Mouse (Mus musculus): Measurements from ENCODE around the gene Itsn1.

The Itsn1 gene

GRCm38 (mm10) chr16:91810235-91810634 lies 81.2 kb downstream of the Itsn1 start:
- no peak for DNase-seq (ENCODE audit: low read depth, low spot score)

DNA sequence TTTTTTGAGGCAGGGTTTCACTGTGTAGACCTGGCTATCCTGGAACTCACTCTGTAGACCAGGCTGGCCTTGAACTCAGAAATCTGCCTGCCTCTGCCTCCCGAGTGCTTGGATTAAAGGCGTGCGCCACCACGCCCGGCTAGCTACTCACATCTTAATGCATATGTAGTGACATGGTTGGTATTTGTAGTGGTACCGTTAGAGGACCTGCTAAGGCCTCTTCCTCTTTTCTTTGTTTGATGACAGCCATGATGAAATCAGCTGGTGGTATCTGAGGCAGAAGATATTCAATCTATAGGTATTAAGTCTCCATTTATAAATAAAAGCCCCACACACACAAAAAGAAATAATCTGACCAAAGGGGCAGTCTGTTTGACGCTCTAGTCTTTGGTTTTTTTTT lies 82.3 kb downstream of the Itsn1 start:
- no peak for DNase-seq (ENCODE audit: low read depth, low spot score)

GRCm38 (mm10) chr16:91811876-91812275 lies 82.8 kb downstream of the Itsn1 start:
- DNase-seq (ENCODE audit: low read depth, low spot score), result peak; percentile 75

DNA sequence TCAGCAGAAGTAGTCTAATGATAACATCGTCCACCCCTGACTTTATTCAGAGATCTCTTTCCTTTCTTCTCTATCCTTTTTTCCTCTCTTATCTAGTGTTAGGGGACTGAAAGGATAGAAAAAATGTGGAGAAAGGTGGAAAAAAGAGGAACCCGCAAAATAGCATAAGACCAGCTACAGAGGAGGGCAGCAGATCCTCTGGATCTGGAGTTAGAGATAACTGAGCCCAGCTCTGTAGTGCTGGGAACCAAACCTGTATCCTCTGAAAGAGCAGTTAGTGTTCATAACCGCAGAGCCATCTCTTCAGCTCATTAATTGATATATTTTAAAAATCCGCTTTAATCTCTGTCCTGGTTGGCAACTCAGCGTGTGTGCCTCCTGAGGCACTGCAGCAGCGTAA lies 84.5 kb downstream of the Itsn1 start:
- DNase-seq (ENCODE audit: low read depth, low spot score), result no peak

- no peak for DNase-seq (ENCODE audit: low read depth, low spot score)
Observed at GRCm38 (mm10) chr16:91815067-91815466, 86.0 kb downstream of the Itsn1 start.

DNA sequence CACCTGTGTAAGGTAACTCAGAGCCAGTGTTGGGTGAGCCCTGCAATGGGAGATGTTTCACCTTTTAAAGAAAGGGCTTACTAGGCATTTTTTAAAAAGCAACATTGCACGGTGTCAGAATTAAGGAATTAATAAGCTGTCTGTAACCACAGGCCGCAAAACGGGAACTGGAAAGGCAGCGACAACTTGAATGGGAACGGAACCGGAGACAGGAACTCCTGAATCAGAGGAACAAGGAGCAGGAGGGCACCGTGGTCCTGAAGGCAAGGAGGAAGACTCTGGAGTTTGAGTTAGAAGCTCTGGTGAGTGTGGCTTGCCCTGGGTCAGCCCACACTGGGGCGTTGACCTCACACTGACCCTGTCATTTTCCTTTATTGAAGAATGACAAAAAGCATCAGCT lies 91.2 kb downstream of the Itsn1 start:
- no peak for DNase-seq (ENCODE audit: low read depth, low spot score)

DNA sequence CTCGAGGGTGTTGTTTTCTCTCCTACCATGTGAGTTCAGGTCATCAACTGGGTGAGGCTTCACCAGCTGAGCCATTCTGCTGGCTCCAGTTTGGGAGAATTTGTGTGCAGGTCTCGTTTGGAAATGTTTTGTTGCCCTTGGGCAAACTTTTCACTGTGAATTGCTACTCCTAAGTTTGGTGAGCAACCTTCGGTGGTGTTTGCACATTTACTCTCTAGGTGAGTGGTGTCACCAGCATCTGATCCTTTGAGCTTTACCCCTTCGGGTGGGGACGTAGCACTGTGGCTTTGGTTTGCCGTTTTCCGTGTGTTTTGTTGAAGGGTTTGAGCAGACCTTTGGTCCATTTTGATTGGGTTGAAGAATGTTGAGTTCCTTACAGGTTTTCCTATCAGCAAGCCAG lies 93.2 kb downstream of the Itsn1 start:
- DNase-seq (ENCODE audit: low read depth, low spot score), result no peak

GRCm38 (mm10) chr16:91822759-91823158 lies 93.7 kb downstream of the Itsn1 start:
- no peak for DNase-seq (ENCODE audit: low read depth, low spot score)

- no peak for DNase-seq (ENCODE audit: low read depth, low spot score)
Observed at GRCm38 (mm10) chr16:91825774-91826325, 96.8 kb downstream of the Itsn1 start.

- no peak for DNase-seq (ENCODE audit: low read depth, low spot score)
Observed at GRCm38 (mm10) chr16:91826893-91827292, 97.8 kb downstream of the Itsn1 start.

DNA sequence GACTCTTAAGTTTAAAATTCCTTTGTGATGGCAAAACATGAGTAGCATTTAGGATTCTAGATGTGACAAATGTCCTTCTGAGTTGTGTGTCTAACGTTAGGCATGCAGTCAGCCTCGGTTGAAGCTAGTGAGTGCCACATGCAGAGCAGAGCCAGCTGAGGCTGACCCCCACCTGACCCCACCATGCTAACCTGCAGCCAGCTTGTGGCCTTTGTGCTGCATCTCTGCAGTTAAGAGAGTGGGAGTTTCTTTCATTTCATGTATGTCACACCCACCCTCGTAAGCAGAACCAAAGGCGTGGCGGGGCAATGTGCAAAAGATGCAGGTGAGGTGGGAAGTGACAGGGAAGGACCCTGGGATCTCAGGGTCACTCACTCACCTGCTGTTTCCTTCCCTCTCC lies 98.4 kb downstream of the Itsn1 start:
- DNase-seq (ENCODE audit: low read depth, low spot score), result peak; percentile 30

DNA sequence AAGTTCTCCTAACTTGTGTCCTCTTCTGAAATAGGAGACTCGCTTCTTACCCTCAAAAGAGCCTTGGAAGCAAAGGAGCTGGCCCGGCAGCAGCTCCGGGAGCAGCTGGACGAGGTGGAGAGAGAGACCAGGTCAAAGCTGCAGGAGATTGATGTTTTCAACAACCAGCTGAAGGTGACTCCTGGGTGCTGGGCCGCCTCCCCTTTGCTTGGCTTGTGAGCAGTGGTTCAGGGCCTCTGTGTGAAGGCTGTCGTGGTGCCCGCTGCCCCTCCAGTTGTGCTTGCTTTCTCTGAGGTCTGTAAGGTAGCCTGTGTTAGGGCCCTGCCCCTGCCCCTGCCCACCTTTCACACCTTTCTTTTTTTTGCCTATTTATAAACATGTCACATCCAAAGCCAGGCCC lies 99.1 kb downstream of the Itsn1 start:
- DNase-seq (ENCODE audit: low read depth, low spot score), result no peak

DNA sequence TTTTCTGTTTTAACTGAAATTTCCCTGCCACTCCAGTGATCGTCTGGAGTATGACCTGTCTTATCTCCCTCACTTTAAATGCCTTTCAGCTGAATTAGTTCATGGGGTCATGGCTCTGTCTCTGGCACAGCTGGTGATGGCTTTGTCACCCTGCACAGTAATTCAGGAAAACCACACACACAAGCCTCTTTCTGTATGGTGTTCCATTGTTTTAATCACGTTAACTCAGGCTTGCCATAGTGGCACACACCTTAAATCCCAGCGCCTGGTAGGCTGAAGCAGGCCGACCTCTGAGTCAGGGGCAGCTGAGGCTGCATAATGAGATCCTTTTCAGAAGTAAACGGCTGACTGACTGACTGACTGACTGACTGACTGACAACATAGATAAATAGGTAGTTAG lies 99.5 kb downstream of the Itsn1 start:
- no peak for DNase-seq (ENCODE audit: low read depth, low spot score)

DNA sequence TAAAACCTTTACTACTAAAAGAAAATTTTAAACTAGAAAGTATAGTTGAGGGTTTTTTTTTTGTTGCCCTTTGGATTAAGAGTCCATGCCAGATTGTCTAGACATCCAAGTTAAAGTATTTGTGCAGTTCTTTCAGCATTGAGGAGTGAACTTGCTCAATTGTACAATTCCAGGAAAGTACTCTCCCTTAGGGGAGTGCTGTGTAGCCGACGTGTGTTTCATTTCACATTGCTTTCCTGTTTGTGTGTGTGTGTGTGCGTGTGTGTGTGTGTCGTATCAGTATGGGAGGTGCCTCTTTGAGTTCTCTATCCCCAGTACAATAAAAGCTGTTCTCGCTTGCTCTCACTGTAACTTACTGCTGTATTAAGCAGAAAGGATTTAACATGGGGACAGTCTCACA lies 100.0 kb downstream of the Itsn1 start:
- no peak for DNase-seq (ENCODE audit: low read depth, low spot score)

DNA sequence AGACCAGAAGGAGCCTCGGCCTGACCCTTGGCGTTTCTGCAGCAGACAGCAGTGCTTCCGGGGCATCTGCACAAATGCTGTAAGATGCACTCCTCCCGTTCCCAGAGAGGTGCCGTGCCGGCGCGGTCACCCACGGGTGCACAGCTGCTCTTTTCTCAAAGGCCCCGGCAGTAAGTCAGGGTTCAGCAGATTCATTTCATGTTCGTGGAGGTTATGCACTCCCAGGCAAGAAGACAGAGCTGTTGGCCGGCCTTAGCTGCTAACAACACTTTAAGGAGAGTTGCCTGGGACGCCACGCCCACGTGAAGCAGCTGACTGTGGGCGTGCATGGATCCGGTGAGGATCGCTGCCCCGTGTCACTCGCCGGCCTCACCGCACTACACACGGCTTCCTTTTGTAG lies 101.2 kb downstream of the Itsn1 start:
- peak; percentile 68 for DNase-seq (ENCODE audit: low read depth, low spot score)

DNA sequence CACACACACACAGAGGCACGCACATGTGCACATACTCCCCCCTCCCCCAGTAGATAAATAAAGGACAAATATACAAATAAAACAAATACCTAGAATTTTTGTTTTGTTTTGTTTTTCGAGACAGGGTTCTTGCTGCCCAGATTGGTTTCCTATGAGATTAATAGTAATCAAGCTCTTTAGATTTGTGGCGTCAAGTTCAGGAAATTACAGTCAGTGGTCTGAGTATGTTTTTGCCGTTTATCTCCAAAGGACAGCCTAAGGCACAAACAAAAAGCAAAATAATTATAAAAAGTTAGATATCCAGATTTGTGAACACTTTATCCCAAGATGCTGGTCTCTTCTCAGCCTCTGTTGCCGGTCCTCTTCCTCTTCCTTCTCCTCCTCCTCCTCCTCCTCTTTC lies 104.0 kb downstream of the Itsn1 start:
- DNase-seq (ENCODE audit: low read depth, low spot score), result no peak

DNA sequence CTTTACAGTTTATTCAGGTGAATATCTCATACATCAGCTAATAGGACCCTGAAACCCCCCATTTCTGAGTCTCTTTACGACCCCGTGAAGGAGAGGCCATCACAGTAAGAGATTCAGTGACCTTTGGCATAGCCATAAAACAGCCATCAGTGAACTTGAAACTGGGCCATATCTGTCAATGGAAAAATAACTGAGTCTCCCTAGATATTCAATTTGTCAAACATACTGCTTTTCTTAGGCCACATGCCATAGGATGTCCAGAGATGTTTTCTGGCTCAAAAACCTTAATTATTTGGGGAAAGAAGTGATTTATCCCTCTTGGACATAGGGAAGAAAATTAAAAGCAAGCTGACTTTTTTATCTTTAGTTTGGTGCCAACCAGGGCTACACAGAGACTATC lies 104.5 kb downstream of the Itsn1 start:
- DNase-seq (ENCODE audit: low read depth, low spot score), result no peak

DNA sequence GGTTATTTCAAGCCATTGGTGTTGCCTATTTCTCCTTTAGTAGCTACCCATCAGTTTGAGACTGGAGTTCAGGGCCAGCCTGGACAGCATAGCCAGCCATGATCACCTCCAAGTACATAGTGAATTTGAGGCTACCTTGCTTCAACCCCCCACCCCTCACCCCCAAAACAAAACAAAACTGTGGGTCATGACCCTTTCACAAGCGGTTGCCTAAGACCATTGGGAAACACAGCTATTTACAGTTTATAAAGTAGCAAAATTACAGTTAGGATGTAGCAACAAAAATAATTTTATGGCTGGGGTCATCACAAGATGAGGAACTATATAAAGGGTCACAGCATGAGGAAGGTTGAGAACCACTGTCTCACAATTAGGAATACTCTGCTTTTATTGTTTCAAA lies 104.9 kb downstream of the Itsn1 start:
- DNase-seq (ENCODE audit: low read depth, low spot score), result no peak

DNA sequence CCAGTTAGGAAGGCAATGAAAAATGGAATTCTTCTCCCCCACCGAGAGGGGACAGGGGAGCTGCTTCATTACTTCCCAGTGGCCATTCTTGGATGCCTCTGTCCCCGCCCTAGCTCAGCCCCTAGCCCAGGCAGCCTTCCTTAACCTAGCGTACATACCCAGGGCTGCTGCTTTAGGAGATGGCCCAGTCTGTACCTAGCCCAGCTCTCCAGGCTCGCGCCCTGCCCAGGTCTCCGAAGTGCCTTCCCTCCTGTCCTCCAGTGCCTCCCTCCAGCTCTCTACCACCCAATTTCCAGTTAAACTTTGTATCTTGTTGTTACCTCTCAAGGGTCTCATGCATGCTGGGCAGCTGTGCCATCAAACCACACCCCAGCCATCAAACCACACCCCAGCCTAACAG lies 106.7 kb downstream of the Itsn1 start:
- no peak for DNase-seq (ENCODE audit: low read depth, low spot score)

DNA sequence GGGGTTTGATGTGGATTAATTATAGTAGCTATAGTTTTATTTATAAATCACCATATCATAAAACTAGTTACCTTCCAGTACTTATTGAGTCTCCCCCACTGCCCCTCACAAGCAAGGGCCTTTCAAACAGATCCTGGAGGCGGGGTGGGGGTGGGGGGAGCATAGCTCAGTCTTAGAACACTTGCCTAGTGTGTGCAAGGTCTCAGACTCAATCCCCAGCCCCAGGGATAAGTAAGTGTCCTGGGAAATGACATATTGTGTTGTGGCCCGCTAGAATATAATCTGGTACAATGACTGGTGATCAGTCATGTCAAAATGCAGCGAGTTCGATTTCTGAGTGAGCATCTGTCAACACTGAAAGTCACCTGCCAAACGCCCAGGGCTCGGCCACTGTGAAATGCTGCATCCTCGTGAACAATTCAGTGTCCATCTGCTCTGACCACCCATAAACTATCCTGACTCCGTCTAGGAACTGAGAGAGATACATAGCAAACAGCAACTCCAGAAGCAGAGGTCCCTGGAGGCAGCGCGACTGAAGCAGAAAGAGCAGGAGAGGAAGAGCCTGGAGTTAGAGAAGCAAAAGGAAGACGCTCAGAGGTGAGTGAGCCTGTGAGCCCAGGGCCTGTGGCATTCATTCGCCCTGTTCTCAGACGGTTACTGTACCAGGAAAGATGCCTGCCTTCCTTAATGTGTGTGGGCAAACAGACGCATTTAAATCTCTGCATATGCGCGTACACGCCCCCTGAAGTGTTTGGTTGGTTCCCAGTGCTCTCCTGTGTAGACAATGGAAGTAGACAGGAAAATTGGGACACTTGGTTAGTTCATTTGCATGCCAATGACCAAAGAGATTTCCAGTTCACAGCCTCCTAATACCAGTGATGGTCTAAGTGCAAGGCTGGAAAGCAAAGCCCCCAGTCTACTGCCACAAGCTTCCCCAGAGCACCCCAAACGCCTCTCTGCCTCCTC lies 107.8 kb downstream of the Itsn1 start:
- DNase-seq (ENCODE audit: low read depth, low spot score), result peak; percentile 82

DNA sequence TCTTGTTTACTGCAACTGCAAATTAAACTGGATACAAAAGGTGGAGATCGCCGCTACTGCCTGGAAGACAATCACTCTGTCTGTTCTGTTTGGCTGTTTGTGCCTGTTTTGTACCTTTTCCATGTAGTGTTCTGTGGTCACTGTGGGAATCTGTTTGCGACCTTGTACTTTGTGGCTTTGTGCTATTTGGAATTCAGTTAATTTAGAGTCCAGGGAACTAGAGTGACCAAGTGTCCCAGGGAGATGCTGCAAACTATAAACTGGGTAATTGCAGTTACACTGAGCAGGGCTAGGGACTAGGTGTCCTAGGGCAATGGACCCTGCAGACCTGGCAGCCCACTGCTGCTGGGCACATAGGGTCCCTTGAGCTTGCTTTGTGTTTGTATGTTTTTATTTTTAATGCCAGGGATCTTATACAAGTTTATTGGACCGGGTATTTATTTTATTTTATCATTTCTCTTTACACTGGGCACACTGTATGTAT lies 108.5 kb downstream of the Itsn1 start:
- DNase-seq (ENCODE audit: low read depth, low spot score), result no peak

DNA sequence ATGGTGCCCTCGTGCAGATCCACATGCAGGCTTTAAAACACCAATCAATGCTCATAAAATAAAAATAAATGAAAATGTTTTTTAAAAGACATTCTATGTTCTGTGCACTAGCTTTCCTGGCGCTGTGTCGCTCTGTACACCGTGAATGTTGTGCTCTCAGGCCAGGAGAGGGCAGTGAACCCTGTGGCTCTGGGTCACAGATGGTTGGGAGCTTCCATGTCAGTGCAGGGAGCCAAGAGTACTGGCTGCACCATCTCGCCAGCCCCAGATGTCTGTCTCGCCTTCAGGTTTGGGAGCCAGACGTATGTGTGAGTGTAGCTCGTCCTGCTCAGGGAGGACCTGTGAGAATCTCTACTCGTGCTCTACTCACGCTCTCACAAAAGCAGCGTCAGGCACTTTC lies 109.7 kb downstream of the Itsn1 start:
- DNase-seq (ENCODE audit: low read depth, low spot score), result no peak

DNA sequence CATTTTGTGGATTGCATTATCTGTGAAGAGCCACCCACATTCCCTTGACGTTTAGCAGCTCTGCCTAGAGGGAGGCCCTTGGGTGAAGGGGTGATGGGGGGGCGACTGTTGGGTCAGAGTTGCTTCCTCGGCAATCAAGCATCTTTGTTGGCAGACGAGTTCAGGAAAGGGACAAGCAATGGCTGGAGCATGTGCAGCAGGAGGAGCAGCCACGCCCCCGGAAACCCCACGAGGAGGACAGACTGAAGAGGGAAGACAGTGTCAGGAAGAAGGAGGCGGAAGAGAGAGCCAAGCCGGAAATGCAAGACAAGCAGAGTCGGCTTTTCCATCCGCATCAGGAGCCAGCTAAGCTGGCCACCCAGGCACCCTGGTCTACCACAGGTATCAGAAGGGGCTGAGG lies 110.4 kb downstream of the Itsn1 start:
- DNase-seq (ENCODE audit: low read depth, low spot score), result peak; percentile 85
